Mouse (Mus musculus): ENCODE data around the gene Glra1.

DNA sequence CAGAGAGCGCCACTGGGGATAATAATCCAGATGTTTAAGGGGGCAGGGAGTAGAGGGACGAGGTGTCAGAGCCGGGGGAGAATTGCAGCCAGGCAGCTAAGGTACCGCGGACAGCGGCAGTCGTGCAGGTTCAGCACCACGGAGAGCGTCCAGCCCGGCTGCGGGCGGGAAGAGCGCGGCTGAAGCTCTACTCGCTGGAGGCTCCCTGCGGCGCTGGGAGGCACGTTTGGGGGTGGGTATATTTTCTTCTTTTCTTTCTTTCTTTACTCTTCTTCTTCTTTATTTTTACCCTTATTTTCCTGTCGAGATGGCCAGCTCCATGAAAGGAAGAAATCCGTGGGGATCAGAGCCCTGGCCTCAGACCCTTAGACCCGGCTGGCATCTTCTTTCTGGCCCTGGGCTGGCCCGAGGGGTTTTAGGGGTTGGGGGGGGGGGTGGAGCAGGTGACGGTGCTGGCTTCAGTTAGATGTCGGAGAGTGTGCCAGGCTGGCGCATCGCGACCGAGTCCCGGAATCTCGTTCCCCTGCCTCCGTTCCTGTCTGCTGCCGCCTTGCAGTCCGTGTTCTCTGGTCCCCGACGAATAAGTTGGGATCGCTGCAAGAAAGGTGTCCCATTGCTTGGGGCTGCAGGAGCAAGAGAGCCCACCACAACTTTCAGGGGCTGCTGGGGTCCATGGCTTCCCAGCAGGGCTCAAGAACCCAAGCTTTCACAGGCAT is at the start of gene Glra1:
- TF ChIP-seq CTCF (conservative IDR thresholded peaks at IDR 0.05; ENCODE audit: insufficient read depth, insufficient read length, low read depth, low read length) (no peak), POLR2A (IDR thresholded peaks at IDR 0.05; ENCODE audit: low read depth, low read length) (no peak)

All from kidney, adult 2 months (tissue).